ENCODE assay signal across 12 mouse cellular contexts in genomic region chr10:30763179-30763770, GRCm38 (mm10). TPM values are rescaled to one million over a fixed set of nuclear protein-coding genes. Genes with fewer than 3 reads are reported as not detected.
DNase-seq lines count a peak whose midpoint lies in the region; ATAC-seq and TF ChIP-seq lines count a peak whose summit lies in the region.
"Had no signal": no experiment of that assay in that cellular context is flagged by ENCODE, and none has a peak within 500 bp of the region (broad histone marks: within the 10 kb centered on the region; RNA-seq: fewer than 3 reads in every experiment).

No protein-coding gene starts in this region.

- WGBS in kidney, postnatal 0 days: 69% methylated on average over 8 of the region's 8 CpGs

- DNase-seq in frontal cortex, postnatal 25 days (ENCODE audit: low spot score in 2 of 2): no peak
- DNase-seq in kidney, postnatal 0 days (ENCODE audit: low spot score): no peak
- DNase-seq in kidney, adult 8-10 months: no peak
- peak; percentile 58 to 86 for DNase-seq in spleen, postnatal 10 days (ENCODE audit: low spot score in 2 of 2)
- no peak for DNase-seq in cerebellum, postnatal 14 days
- no peak for DNase-seq in layer of hippocampus, adult 11-12 months (ENCODE audit: low spot score)
- DNase-seq: B cell, adult 2 months; thymus, adult 2 months had no signal

- H3K9ac ChIP-seq in kidney, postnatal 0 days (ENCODE audit: low read depth, low read length): no peak overlapping the region
- H3K9ac ChIP-seq: embryonic facial prominence, embryonic 15.5 days; midbrain, embryonic 12.5 days had no signal

- no peaks in the 10 kb centered on the region for H3K9me3 ChIP-seq in kidney, postnatal 0 days (replicated peaks; ENCODE audit: low read length)
- H3K9me3 ChIP-seq: embryonic facial prominence, embryonic 15.5 days had no signal

- H3K27ac ChIP-seq in kidney, postnatal 0 days: 0 out of 2 replicates have a peak overlapping the region, but pooled peaks have one; percentile 33
- H3K27ac ChIP-seq: embryonic facial prominence, embryonic 15.5 days; midbrain, embryonic 12.5 days had no signal

- no peaks in the 10 kb centered on the region for H3K27me3 ChIP-seq in kidney, postnatal 0 days (ENCODE audit: insufficient read depth, low read length)
- H3K27me3 ChIP-seq: embryonic facial prominence, embryonic 15.5 days; midbrain, embryonic 12.5 days had no signal

- 0 out of 2 replicates have a peak, but pooled peaks cover 3% of the 10 kb centered on the region for H3K36me3 ChIP-seq in kidney, postnatal 0 days (ENCODE audit: insufficient read depth, low read length)
- H3K36me3 ChIP-seq: embryonic facial prominence, embryonic 15.5 days; midbrain, embryonic 12.5 days had no signal

- ATAC-seq in frontal cortex, adult (ENCODE audit: low TSS enrichment): peak; percentile 17; the same call in 1 of the 2 replicates
- ATAC-seq in kidney, postnatal 0 days (replicated peaks; ENCODE audit: low FRiP score, low read depth): 0 out of 2 replicates have a peak, but pooled peaks have one; percentile 23
- peak; percentile 99 for ATAC-seq in erythroid progenitor cell, adult 5-6 weeks (replicated peaks; ENCODE audit: low FRiP score, poor library complexity, severe bottlenecking)

- H3K4me1 ChIP-seq in kidney, postnatal 0 days (replicated peaks; ENCODE audit: insufficient read depth, low read length): no peaks in the 10 kb centered on the region
- H3K4me1 ChIP-seq: embryonic facial prominence, embryonic 15.5 days; midbrain, embryonic 12.5 days had no signal

- H3K4me3 ChIP-seq in kidney, postnatal 0 days (replicated peaks; ENCODE audit: low read depth, low read length): no peak overlapping the region
- H3K4me3 ChIP-seq: embryonic facial prominence, embryonic 15.5 days; midbrain, embryonic 12.5 days had no signal

- no peak for TF ChIP-seq CTCF in kidney, postnatal 0 days (IDR thresholded peaks at IDR 0.05; ENCODE audit: low read depth)

- no peak overlapping the region for H3K4me2 ChIP-seq in kidney, postnatal 0 days (ENCODE audit: low read length)
- H3K4me2 ChIP-seq: embryonic facial prominence, embryonic 15.5 days; midbrain, embryonic 12.5 days had no signal

RNA-seq across cellular contexts. Expression of gene Ncoa7, which starts 39.9 kb away (rescaled TPM):
- polyA plus RNA-seq in kidney, postnatal 0 days (2015; fragmentation: Nextera tagmentation; extraction: Ambion mirVana): 19.6 and 21.9 TPM in 2 replicates
- total RNA-seq in erythroid progenitor cell, adult 5-6 weeks (2015; ENCODE audit: low replicate concordance): 96.6 and 110 TPM in 2 replicates
- 168 and 170 TPM in 2 replicates for total RNA-seq in erythroid progenitor cell, adult 5-6 weeks (2017; ENCODE audit: low replicate concordance)

Comparison
In these comparisons a context has a peak if more than half of its experiments do, and no peak if none do; other contexts are left out.
1. ATAC-seq: peak in every context shown above with its lines; median percentile 99 in erythroid progenitor cell, adult 5-6 weeks; 23 in kidney, postnatal 0 days; 17 in frontal cortex, adult.
2. DNase-seq: peak in spleen, postnatal 10 days (2 of 2); none in frontal cortex, postnatal 25 days (0 of 2), kidney, postnatal 0 days (single experiment), kidney, adult 8-10 months (0 of 2), cerebellum, postnatal 14 days (0 of 2) and layer of hippocampus, adult 11-12 months (single experiment).